In the genomic region with DNA sequence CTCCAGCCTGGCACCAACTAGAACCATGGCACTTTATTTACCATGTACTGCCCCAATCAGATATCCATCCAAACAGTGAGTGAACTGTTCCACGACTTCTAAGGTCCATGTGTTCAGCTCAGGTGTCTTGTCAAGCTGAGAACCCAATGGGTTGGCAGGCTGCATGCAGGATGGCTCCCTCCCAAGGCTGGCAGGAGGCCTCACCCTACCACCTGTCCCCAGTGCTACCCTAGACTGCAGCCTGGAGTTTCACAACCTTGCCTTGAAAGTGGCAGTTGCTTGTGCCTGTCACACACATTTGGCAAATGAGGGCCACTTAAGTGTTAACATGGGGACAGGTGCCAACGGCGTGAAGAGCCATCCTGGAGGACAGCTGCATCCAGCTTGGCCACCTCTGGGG, we compare ENCODE assay signal across 24 mouse cellular contexts. TPM values are rescaled to one million over a fixed set of nuclear protein-coding genes. Genes with fewer than 3 reads are reported as not detected.
DNase-seq lines count a peak whose midpoint lies in the region; ATAC-seq and TF ChIP-seq lines count a peak whose summit lies in the region.
"Had no signal": no experiment of that assay in that cellular context is flagged by ENCODE, and none has a peak within 500 bp of the region (broad histone marks: within the 10 kb centered on the region; RNA-seq: fewer than 3 reads in every experiment).

No protein-coding gene starts in this region.

- H3K36me3 ChIP-seq in forebrain, embryonic 10.5 days (replicated peaks), result no peaks in the 10 kb centered on the region
- no peaks in the 10 kb centered on the region for H3K36me3 ChIP-seq in midbrain, embryonic 14.5 days (ENCODE audit: control insufficient read depth, insufficient read depth, low read length)
- H3K36me3 ChIP-seq: heart, embryonic 15.5 days; hindbrain, embryonic 13.5 days; limb, embryonic 15.5 days; midbrain, embryonic 12.5 days; neural tube, embryonic 13.5 days; stomach, embryonic 15.5 days had no signal

- DNase-seq in brain, adult 2 months (ENCODE audit: low read depth, low spot score), result peak; percentile 86
- DNase-seq in cerebellum, adult 2 months, result peak; percentile 88 to 89
- peak; percentile 84 to 85 for DNase-seq in cerebellum, postnatal 25 days
- peak; percentile 78 for DNase-seq in gastrocnemius, postnatal 14 days
- no peak for DNase-seq in urinary bladder, postnatal 36 days (ENCODE audit: low spot score in 2 of 2)
- no peak for DNase-seq in forebrain, embryonic 10.5 days (ENCODE audit: extremely low spot score, low spot score)
- DNase-seq in midbrain, embryonic 14.5 days, result no peak
- no peak for DNase-seq in ovary, adult 18-20 months (ENCODE audit: low spot score)
- DNase-seq: adrenal gland, postnatal 25 days; forebrain, postnatal 0 days; heart, postnatal 36 days; kidney, adult 18-20 months; right cerebral cortex, postnatal 4 days; thymus, postnatal 25 days had no signal

- ATAC-seq in midbrain, embryonic 14.5 days (ENCODE audit: low FRiP score, low TSS enrichment), result no peak
- ATAC-seq: CD4-positive, CD25-positive, alpha-beta regulatory T cell, adult 4 months; forebrain, postnatal 0 days; inflammation-experienced regulatory T-cells, adult 6 months had no signal

- 17% methylated on average over 3 of the region's 3 CpGs for WGBS in cerebellum, adult 2 months
- 83% methylated on average over 3 of the region's 3 CpGs for WGBS in forebrain, embryonic 10.5 days
- 80% methylated on average over 3 of the region's 3 CpGs for WGBS in midbrain, embryonic 14.5 days

- TF ChIP-seq POLR2A in cerebellum, adult 2 months (IDR thresholded peaks at IDR 0.05; ENCODE audit: borderline replicate concordance, insufficient read depth, low read length), result no peak

- H3K27me3 ChIP-seq in cerebellum, adult 2 months (ENCODE audit: control insufficient read depth, insufficient read depth, low read length), result no peaks in the 10 kb centered on the region
- no peaks in the 10 kb centered on the region for H3K27me3 ChIP-seq in forebrain, embryonic 10.5 days (ENCODE audit: poor library complexity, severe bottlenecking)
- H3K27me3 ChIP-seq in midbrain, embryonic 14.5 days (ENCODE audit: control insufficient read depth, insufficient read depth, low read length), result no peaks in the 10 kb centered on the region
- H3K27me3 ChIP-seq: heart, embryonic 15.5 days; hindbrain, embryonic 13.5 days; limb, embryonic 15.5 days; midbrain, embryonic 12.5 days; neural tube, embryonic 13.5 days; stomach, embryonic 15.5 days had no signal

- intact Hi-C loops in gastrocnemius, postnatal 14 days (cut with DNase I; ENCODE audit: low total_unique reads), result no loop called here

- peak overlapping the region; percentile 14; the same call in 1 of the 2 replicates for H3K27ac ChIP-seq in cerebellum, adult 2 months (ENCODE audit: insufficient read depth, low read length)
- no peak overlapping the region for H3K27ac ChIP-seq in forebrain, embryonic 10.5 days
- no peak overlapping the region for H3K27ac ChIP-seq in midbrain, embryonic 14.5 days (replicated peaks; ENCODE audit: low read depth, low read length)
- H3K27ac ChIP-seq: heart, embryonic 15.5 days; hindbrain, embryonic 13.5 days; limb, embryonic 15.5 days; liver, embryonic 14.5 days; midbrain, embryonic 12.5 days; neural tube, embryonic 13.5 days; stomach, embryonic 15.5 days had no signal

- H3K9ac ChIP-seq in midbrain, embryonic 14.5 days (replicated peaks; ENCODE audit: low read length), result no peak overlapping the region
- H3K9ac ChIP-seq: forebrain, postnatal 0 days; heart, embryonic 15.5 days; hindbrain, embryonic 13.5 days; limb, embryonic 15.5 days; liver, embryonic 14.5 days; lung, embryonic 14.5 days; midbrain, embryonic 12.5 days; neural tube, embryonic 13.5 days; stomach, embryonic 15.5 days had no signal

- no peaks in the 10 kb centered on the region for H3K9me3 ChIP-seq in forebrain, embryonic 10.5 days
- no peaks in the 10 kb centered on the region for H3K9me3 ChIP-seq in midbrain, embryonic 14.5 days (ENCODE audit: control insufficient read depth, low read length)
- H3K9me3 ChIP-seq: heart, embryonic 15.5 days; hindbrain, embryonic 13.5 days; limb, embryonic 15.5 days; midbrain, embryonic 12.5 days; neural tube, embryonic 13.5 days; stomach, embryonic 15.5 days had no signal

- no peak overlapping the region for H3K4me2 ChIP-seq in midbrain, embryonic 14.5 days (ENCODE audit: low read length)
- H3K4me2 ChIP-seq: heart, embryonic 15.5 days; hindbrain, embryonic 13.5 days; limb, embryonic 15.5 days; lung, embryonic 14.5 days; midbrain, embryonic 12.5 days; neural tube, embryonic 13.5 days; stomach, embryonic 15.5 days had no signal

- no peak overlapping the region for H3K4me3 ChIP-seq in cerebellum, adult 2 months (replicated peaks; ENCODE audit: insufficient read depth, low read depth, low read length)
- H3K4me3 ChIP-seq in forebrain, embryonic 10.5 days, result no peak overlapping the region
- no peak overlapping the region for H3K4me3 ChIP-seq in midbrain, embryonic 14.5 days (replicated peaks; ENCODE audit: low read depth, low read length)
- H3K4me3 ChIP-seq: heart, embryonic 15.5 days; hindbrain, embryonic 13.5 days; limb, embryonic 15.5 days; midbrain, embryonic 12.5 days; neural tube, embryonic 13.5 days; stomach, embryonic 15.5 days had no signal

- peaks cover 38% of the 10 kb centered on the region for H3K4me1 ChIP-seq in cerebellum, adult 2 months (ENCODE audit: control insufficient read depth, insufficient read depth, low read length)
- H3K4me1 ChIP-seq in forebrain, embryonic 10.5 days, result no peaks in the 10 kb centered on the region
- H3K4me1 ChIP-seq in midbrain, embryonic 14.5 days (ENCODE audit: control insufficient read depth, insufficient read depth, low read length), result no peaks in the 10 kb centered on the region
- H3K4me1 ChIP-seq: hindbrain, embryonic 13.5 days; midbrain, embryonic 12.5 days; neural tube, embryonic 13.5 days; stomach, embryonic 15.5 days had no signal

- no peak for TF ChIP-seq CTCF in cerebellum, adult 2 months (IDR thresholded peaks at IDR 0.05; ENCODE audit: borderline replicate concordance, insufficient read depth, low read depth, low read length)

RNA-seq across cellular contexts. Expression of a gene that starts 44.8 kb away (rescaled TPM):
- polyA plus RNA-seq in cerebellum, adult 2 months (2012; rRNA removed), result 36.5 and 39.0 TPM in 2 replicates
- total RNA-seq in gastrocnemius, postnatal 14 days (2021), result 10 to 100 TPM in 1 of 2 experiments, 1 to 10 TPM in 1; 7.9 to 10.0 TPM
- polyA plus RNA-seq in forebrain, embryonic 10.5 days (2016; fragmentation: Nextera tagmentation; extraction: Ambion mirVana), result 41.2 and 43.2 TPM in 2 replicates
- polyA plus RNA-seq in midbrain, embryonic 14.5 days (2014; fragmentation: Nextera tagmentation; extraction: Ambion mirVana), result 37.4 and 41.2 TPM in 2 replicates

RNA-seq across cellular contexts. Expression of a gene that starts 52.7 kb away (rescaled TPM):
- 154 and 173 TPM in 2 replicates for polyA plus RNA-seq in cerebellum, adult 2 months (2012; rRNA removed)
- total RNA-seq in gastrocnemius, postnatal 14 days (2021), result 10 to 100 TPM in 1 of 2 experiments, 1 to 10 TPM in 1; 6.3 to 12.5 TPM
- 6.3 and 7.1 TPM in 2 replicates for polyA plus RNA-seq in forebrain, embryonic 10.5 days (2016; fragmentation: Nextera tagmentation; extraction: Ambion mirVana)
- polyA plus RNA-seq in midbrain, embryonic 14.5 days (2014; fragmentation: Nextera tagmentation; extraction: Ambion mirVana), result 12.1 and 14.4 TPM in 2 replicates

RNA-seq across cellular contexts. Expression of a gene that starts 59.3 kb away (rescaled TPM):
- 2.3 and 2.4 TPM in 2 replicates for polyA plus RNA-seq in cerebellum, adult 2 months (2012; rRNA removed)
- 1 to 10 TPM; 1.8 to 2.1 TPM for total RNA-seq in gastrocnemius, postnatal 14 days (2021)
- polyA plus RNA-seq in forebrain, embryonic 10.5 days (2016; fragmentation: Nextera tagmentation; extraction: Ambion mirVana), result 0.44 and 0.76 TPM in 2 replicates
- 0.49 and 0.91 TPM in 2 replicates for polyA plus RNA-seq in midbrain, embryonic 14.5 days (2014; fragmentation: Nextera tagmentation; extraction: Ambion mirVana)

Comparison
In these comparisons a context has a peak if more than half of its experiments do, and no peak if none do; other contexts are left out.
1. DNase-seq: peak in brain, adult 2 months (single experiment), cerebellum, adult 2 months (2 of 2), cerebellum, postnatal 25 days (2 of 2) and gastrocnemius, postnatal 14 days (single experiment); none in urinary bladder, postnatal 36 days (0 of 2), forebrain, embryonic 10.5 days (single experiment), midbrain, embryonic 14.5 days (single experiment) and ovary, adult 18-20 months (single experiment).
2. RNA of a gene that starts 52.7 kb away (polyA plus RNA-seq): 154 to 173 TPM in cerebellum, adult 2 months; 12.1 to 14.4 TPM in midbrain, embryonic 14.5 days and 6.3 to 7.1 TPM in forebrain, embryonic 10.5 days; every median in the first group is over 10 times any median in the second.